Mouse (Mus musculus) gastrocnemius, adult 18-20 months (tissue): ENCODE data around the gene Zgpat. TPM values are rescaled to one million over a fixed set of nuclear protein-coding genes. Genes with fewer than 3 reads are reported as not detected.

Experiments used
- DNase-seq: peaks from one replicate; pipeline ENCODE4 v3.0.0; 2021; ENCODE audit warnings: low spot score
- total RNA-seq, 2 experiments: library from RNA; stranded (reverse); gene quantifications; 2 replicates each; pipeline ENCODE4 v1.2.3; 2021

Gene Zgpat
- total RNA-seq, 2 experiments from 2014 or later: 11.7 to 12.4 TPM

DNA sequence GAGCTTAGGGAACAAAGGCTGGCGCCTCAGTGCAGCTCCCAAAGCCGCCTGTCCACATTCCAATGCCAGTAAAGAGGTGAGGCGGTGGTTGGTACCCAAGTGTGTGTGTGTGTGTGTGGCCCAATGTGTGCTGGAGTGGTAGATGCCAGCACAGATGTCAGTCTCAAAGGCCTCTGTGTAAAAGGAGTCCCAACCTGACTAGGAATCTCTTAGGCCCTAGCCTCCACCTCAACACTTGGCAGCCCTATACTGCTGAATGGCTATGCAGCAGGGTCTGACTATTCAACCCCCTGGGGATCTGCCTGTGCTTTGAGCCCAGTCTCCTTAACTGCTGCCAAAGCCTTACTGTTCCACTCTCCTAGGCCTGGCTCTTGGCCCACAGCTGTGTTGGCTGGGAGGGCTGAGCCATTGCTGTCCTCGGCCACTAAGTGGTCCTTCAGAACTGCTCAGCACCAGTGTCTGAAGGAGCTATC is 20.2 kb downstream of the Zgpat start:
- peak; percentile 85 for DNase-seq

DNA sequence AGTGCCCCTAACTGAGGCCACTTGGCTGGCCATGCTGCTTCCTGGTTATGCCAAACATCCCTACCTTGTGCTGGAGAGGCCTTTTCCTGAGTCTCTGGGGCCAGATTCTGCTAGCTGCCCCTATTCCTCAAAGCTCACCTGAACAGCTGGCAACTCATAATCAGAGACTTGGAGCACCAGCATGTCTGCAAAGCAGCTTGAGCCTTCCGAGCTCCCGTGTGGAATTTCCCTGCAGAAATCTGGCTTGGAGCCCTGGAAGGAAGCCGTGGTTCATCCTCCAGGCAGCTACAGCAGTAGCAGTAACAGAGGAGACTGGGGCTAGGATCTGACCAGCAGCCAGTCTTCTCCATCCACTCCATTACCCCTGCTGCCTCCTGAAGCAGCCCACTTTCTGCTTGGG is 21.2 kb downstream of the Zgpat start:
- DNase-seq: peak; percentile 72

DNA sequence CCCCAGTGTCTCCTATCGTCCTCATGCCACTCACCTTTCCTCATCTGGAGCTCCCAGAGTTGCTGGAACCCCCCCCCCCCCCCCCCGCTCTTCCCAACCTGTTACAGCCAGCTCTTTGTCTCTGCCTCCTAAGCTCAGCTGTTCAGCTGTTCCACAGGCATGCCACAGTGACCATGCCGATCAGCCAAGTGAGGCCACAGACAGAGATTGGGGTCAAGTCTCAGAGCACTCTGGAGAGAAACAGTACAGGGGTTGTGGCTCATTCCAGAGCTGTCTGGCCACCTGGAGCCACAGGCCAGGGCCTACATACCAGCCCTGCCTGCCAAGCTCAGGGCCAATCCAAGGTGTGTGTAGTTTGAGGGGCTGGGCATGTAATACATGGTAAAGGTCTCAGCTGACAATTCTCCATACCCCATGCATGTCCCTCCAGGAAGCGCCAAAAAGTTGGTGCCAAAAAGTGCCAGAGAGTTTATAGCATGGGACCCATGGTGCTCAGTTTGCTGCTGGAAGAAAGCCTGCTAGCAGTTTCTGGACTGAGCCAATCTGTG is 22.0 kb downstream of the Zgpat start:
- no peak for DNase-seq

- no peak for DNase-seq
These were observed 25.6 kb downstream of the Zgpat start for GRCm38 (mm10) chr2:181390136-181390870.

DNA sequence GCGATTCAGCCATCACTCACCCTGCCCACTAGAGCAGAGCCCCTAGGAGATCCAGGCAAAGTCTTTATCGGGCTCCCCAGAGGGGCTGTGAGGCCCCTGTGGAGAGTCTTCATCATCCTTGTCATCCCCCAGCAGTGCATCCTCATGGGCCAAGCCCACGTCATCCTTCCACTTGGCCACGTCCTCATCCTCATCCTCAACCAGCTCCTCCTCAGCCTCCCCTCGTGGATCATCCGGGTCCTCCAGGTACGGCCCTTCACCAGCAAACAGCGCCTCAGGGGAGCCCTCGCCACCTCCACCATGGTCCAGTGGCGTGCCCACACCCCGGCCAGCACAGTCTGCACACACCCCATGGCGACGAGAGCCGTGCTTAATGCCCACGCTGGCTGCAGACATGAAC is 26.3 kb downstream of the Zgpat start:
- DNase-seq: no peak

DNA sequence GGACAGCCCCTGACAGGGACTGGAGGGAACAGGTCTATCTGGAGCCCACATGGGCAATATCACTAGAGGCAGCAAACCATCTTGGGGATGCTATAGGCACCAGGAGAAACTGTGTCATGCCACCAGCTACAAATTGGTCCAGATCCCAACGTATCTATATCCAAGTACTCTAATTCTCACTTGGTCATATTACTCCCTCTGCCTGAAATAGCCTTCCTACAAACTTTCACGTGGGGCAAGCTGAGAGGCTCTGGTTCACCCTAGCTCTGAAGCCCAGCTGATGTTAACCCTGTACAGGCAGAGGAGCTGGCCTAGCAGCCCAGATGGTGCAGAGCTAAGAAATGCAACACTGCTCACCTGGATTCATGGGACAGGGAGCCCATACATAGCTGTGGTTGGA is 26.8 kb downstream of the Zgpat start:
- peak; percentile 46 for DNase-seq

DNA sequence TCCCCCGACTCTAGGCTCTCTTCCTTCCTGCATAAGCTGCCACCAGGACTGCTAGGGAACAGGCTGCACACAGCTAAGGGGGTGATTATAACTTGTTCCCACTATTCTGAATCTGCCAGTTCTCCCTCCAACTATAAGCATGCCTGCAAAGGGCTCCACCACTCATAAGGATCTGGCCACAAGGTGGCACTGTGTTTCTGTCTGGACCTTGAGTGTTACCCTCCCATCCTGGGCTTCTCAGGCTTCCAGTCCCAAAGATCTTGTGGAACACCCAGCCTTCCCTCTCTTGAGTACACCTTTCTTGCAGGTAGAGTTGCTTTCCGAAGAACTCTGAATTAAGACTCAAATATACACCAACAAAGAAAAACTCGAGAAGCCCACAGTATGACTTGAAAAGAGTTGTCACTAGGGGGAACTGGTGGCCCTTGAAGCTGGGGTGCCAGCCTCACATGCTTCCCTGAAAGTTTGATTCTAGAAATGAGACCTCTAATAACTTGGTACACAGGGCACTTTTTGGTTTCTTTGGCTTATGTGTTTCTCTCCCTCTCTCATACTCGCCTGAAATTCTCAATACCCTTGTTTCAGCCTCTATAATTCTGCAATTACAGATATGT is 28.0 kb downstream of the Zgpat start:
- peak; percentile 89 for DNase-seq

GRCm38 (mm10) chr2:181394086-181394485 is 29.4 kb downstream of the Zgpat start:
- DNase-seq: no peak

GRCm38 (mm10) chr2:181397207-181397761 is 32.6 kb downstream of the Zgpat start:
- DNase-seq: no peak

GRCm38 (mm10) chr2:181401497-181401896 is 36.8 kb downstream of the Zgpat start:
- no peak for DNase-seq

DNA sequence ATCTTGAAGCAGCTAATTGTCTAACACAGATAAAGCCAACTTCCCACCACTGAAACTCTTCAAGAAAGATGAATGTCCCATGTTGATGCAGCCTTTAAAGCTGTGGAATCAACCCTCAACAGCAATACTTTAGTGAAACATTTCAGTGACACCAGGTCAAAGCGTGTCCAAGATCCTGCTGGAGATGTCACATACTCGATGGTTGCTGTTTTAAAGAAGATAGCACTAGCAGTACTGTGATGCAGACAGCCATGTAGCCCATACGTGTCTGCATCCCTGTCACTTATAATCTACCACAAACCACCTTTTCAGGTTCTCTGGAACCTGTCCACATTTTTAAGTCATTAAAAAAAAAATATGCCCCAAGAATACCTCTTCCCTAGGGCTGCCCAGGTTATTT is 39.0 kb downstream of the Zgpat start:
- DNase-seq: no peak

DNA sequence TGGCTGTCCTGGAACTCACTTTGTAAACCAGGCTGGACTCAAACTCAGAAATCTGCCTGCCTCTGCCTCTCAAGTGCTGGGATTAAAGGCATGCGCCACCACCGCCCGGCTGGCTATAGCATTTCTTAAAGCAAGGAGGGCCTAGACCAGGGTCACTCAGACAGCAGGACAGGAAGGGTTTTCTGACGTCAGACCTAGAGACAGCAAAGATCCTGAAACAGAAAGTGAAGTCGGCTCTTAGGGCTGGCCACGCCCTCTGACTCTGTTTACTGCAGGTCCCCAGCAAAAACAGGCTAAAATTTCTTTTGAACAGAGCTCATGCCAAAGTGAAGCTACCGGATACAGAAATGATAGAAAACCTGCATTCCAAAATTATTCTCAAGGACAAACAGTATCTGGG is 44.9 kb downstream of the Zgpat start:
- no peak for DNase-seq

DNA sequence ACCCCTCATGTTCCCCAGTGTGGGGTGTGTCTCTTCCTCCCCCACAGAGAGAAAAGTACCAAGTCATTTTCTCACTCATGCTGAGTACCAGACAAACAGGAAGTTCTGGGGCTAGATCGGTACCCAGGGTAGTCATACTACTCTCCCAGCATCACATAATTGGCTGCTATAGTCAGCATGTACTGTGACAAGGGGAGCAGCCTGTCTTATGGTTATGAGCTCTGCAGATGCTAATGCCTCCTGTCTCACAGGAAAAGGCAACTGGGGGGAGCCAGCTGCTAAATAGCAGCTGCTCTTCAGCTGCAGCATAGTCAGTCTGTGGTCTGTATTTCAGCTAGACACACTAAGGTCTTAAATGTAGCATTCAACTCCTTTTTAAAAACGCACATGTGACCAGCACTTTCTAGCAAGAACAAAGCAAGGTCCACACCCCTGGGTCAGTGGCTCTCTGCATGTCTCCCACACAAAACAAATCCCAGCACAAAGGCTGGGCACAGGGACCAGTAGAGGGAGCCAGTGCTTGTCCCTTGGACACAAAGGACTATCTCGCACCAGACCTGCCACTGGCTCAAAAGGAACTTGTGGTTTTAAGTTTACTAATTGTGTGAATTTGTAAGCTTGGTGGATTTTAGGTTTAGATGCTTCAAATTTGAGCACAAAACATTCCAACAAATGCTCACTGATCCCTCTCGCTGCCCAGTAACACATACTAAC is 46.2 kb downstream of the Zgpat start:
- peak; percentile 70 for DNase-seq

DNA sequence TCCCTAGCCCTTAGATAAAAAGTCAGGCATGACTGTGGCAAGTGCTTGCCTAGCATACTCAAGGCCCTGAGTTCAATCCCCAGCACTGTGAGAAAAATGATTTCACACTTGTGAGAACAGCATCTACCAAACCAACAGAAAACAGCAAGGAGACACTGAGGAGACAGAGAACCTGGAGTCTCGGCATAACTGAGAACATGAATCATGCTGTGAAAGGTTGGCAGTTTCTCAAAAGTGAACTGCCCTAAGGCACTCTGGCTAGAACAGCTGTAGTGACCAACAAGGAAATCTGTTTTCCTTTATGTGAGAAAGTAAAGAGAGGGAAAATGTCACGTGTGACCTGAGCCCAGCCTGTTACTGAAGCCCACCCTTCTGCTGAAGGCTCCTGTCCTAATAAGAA is 48.4 kb downstream of the Zgpat start:
- DNase-seq: no peak

DNA sequence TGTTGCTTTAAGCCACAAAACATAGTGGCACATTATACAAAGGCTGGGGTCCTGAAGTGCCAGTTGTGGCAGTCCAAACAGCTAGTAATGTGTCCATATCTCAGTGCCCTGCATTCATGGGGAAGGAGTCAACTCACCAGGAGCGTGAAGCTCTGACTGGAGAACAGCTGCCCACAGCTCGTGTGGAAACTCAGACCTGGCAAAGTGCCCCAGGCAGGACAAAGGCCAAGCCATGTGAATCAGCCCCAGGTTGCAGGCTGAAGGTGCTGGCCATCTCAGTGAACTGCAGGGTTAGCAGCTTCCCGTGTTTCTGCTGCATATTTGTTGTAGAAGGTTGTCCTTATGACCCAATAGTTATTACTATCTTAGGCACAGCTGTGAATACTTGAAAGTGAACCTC is 51.2 kb downstream of the Zgpat start:
- DNase-seq: peak; percentile 33

- DNase-seq: no peak
These were observed 54.6 kb downstream of the Zgpat start for GRCm38 (mm10) chr2:181419359-181419758.

DNA sequence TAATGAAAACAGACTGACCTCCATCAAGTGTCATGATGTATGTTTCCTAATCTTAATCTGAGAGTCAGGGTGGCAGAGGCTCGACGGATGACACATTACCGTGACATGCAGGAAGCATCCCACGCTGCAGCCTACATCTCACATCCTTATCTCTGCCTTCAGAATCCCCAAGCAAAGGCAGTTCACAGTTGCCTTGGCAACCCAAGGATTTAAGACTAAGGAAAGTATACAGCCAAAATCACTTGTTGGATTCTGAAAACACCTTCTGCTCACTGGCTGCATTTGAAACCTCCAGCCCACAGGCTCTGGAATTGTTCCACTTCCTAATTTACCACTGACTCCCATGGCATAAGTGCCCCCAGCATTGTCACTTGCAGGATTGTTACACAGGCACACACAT is 55.7 kb downstream of the Zgpat start:
- DNase-seq: no peak

GRCm38 (mm10) chr2:181420903-181421638 is 56.3 kb downstream of the Zgpat start:
- DNase-seq: no peak

DNA sequence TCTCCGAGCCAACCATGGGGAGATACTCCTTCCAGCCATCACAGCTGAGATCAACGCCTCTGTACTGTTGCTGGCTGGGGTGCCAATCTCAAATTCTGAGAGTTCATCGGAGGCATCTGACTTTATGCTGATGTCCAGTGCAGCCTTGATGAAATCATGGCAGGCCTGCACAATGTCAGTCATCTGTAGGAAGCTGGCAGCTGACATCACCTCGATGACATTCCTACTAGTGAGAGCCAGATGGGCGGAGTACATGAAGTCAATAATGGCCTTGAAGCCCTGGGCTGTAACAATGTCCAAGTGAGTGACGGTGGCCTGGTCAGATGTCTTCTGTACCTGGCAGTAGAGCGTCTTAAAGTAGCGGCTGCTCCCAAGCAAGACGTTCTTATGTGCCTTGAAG is 59.1 kb downstream of the Zgpat start:
- no peak for DNase-seq
